Mouse (Mus musculus) forebrain, embryonic 14.5 days (tissue): ENCODE data around the gene Dus2. TPM values are rescaled to one million over a fixed set of nuclear protein-coding genes. Genes with fewer than 3 reads are reported as not detected.

Experiments used
- microRNA-seq: library from miRNA; unstranded; fragments of <30 nt; microRNA quantifications from one replicate; pipeline ENCODE4, GENCODE M21; 2016
- polyA plus RNA-seq: library from polyadenylated mRNA; unstranded; fragments of >200 nt; fragmentation: Nextera tagmentation; extraction: Ambion mirVana; gene quantifications from 2 replicates; pipeline ENCODE4 v1.2.1, GENCODE M21; 2014

The Dus2 gene
- polyA plus RNA-seq, 1 experiment from 2014 or later = 18.4 TPM

Small RNAs within 50 kb of the gene (microRNA-seq; reads per million reads assigned to microRNA genes)
- not detected for gene Mir7074

Other genes with a start within 250 kb of the Dus2 start
- 62.9 and 70.6 TPM in 2 replicates for gene Gfod2, start 232.7 kb upstream of the Dus2 start, polyA plus RNA-seq
- 8.1 and 10.4 TPM in 2 replicates for gene Ranbp10, start 164.0 kb upstream of the Dus2 start, polyA plus RNA-seq
- gene Tsnaxip1, start 163.6 kb upstream of the Dus2 start, polyA plus RNA-seq = 0.83 TPM in 2 replicates
- gene Cenpt, start 138.1 kb upstream of the Dus2 start, polyA plus RNA-seq = 50.7 and 51.8 TPM in 2 replicates
- 51.7 and 60.8 TPM in 2 replicates for gene Thap11, start 136.2 kb upstream of the Dus2 start, polyA plus RNA-seq
- 224 and 283 TPM in 2 replicates for gene Nutf2, start 130.8 kb upstream of the Dus2 start, polyA plus RNA-seq
- 27.9 and 39.4 TPM in 2 replicates for gene Edc4, start 110.5 kb upstream of the Dus2 start, polyA plus RNA-seq
- gene Nrn1l, start 97.8 kb upstream of the Dus2 start, polyA plus RNA-seq = 0.42 and 0.66 TPM in 2 replicates
- 8.2 and 8.5 TPM in 2 replicates for gene Pskh1, start 90.9 kb upstream of the Dus2 start, polyA plus RNA-seq
- 1.9 and 2.5 TPM in 2 replicates for gene Ctrl, start 57.5 kb upstream of the Dus2 start, polyA plus RNA-seq
- 48.2 and 57.8 TPM in 2 replicates for gene Psmb10, start 52.9 kb upstream of the Dus2 start, polyA plus RNA-seq
- gene Lcat, start 48.0 kb upstream of the Dus2 start, polyA plus RNA-seq = 0.17 and 0.48 TPM in 2 replicates
- 5.1 and 9.4 TPM in 2 replicates for gene Slc12a4, start 25.2 kb upstream of the Dus2 start, polyA plus RNA-seq
- gene Dpep3, start 11.9 kb upstream of the Dus2 start, polyA plus RNA-seq = not detected in 2 replicates
- not detected in 2 replicates for gene Dpep2nb, start 14.6 kb downstream of the Dus2 start, polyA plus RNA-seq
- 21.6 and 22.2 TPM in 2 replicates for gene Ddx28, start 20.5 kb downstream of the Dus2 start, polyA plus RNA-seq
- 2.6 and 2.7 TPM in 2 replicates for gene Nfatc3, start 67.5 kb downstream of the Dus2 start, polyA plus RNA-seq
- 0.15 TPM in 1 of 2 replicates, not detected in the other for gene Esrp2, start 145.6 kb downstream of the Dus2 start, polyA plus RNA-seq
- 7.8 and 7.9 TPM in 2 replicates for gene Pla2g15, start 159.1 kb downstream of the Dus2 start, polyA plus RNA-seq
- 78.2 and 86.3 TPM in 2 replicates for gene Slc7a6, start 177.5 kb downstream of the Dus2 start, polyA plus RNA-seq
- gene Slc7a6os, start 219.6 kb downstream of the Dus2 start, polyA plus RNA-seq = 27.7 and 33.8 TPM in 2 replicates
- 54.1 and 59.5 TPM in 2 replicates for gene Prmt7, start 219.6 kb downstream of the Dus2 start, polyA plus RNA-seq